Mouse (Mus musculus) megakaryocyte, embryonic 14.5 days (primary cell): ENCODE measurements at regions not wholly inside any gene's neighbourhood (a gene's known extent, or its start where the extent isn't known, plus 50 kb on each side); places are given as distances from the start of the nearest gene placed in this dataset.

ENCODE experiments used
- FLI1 ChIP-seq: IDR thresholded peaks from 2 replicates; pipeline ENCODE4 v1.6.1; 2012; ENCODE audit warnings: low read length, inconsistent platforms, mixed read lengths
- GATA1 ChIP-seq: IDR thresholded peaks from 3 replicates; pipeline ENCODE4 v1.6.1; 2012; ENCODE audit warnings: mixed read lengths, low read length, inconsistent platforms, borderline replicate concordance

GRCm38 (mm10) chr16:21293569-21293968 is 89.0 kb downstream of the Ephb3 start:
- TF ChIP-seq GATA1 (no peak), FLI1 (no peak)
